Mouse (Mus musculus): ENCODE measurements at regions not wholly inside any gene's neighbourhood (a gene's known extent, or its start where the extent isn't known, plus 50 kb on each side); places are given as distances from the start of the nearest gene placed in this dataset.

DNA sequence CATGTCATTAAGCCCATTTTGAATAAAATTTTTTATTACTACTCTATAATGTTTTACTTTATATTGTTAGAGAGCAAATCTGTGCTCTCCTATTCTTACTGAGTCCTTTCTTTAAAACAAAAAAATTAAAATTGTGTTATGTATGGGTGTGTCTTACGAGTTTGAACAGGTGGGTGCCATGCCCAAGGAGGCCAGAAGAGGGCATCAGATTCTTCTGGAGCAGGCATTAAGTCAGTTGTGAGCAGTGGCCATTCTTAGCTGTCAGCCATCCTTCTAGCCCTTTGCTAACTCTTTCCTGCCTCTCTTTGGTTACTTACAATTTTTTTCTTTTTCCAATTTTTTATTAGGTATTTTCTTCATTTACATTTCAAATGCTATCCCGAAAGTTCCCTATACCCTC lies 63.6 kb upstream of the Fam98a start:
- no peak overlapping the region for H3K27ac ChIP-seq (replicated peaks; ENCODE audit: low read depth, low read length)
- no peaks in the 10 kb centered on the region for H3K4me1 ChIP-seq (ENCODE audit: control insufficient read depth, insufficient read depth, insufficient read length, low read length)
- H3K4me3 ChIP-seq (ENCODE audit: insufficient read depth, low read depth, low read length) = no peak overlapping the region

- Histone ChIP-seq H3K27ac (replicated peaks; ENCODE audit: low read depth, low read length) (no peak overlapping the region), H3K4me1 (ENCODE audit: control insufficient read depth, insufficient read depth, insufficient read length, low read length) (peaks cover 6% of the 10 kb centered on the region), H3K4me3 (ENCODE audit: insufficient read depth, low read depth, low read length) (no peak overlapping the region)
These were observed 51.8 kb upstream of the Fam98a start for GRCm38 (mm10) chr17:75603417-75604086.
